In genomic region chr6:114494987-114495386, GRCm38 (mm10) we compare ENCODE assay signal across 8 mouse cellular contexts.
DNase-seq lines count a peak whose midpoint lies in the region.

No protein-coding gene starts in this region.

- peak; percentile 24 for DNase-seq in 3134 (ENCODE audit: extremely low read depth, insufficient read length, low spot score)
- DNase-seq in adrenal gland, adult (ENCODE audit: inconsistent age in 2 of 2, low spot score in 1 of 2) = peak; percentile 15 to 63
- DNase-seq in cerebellum, postnatal 14 days = peak; percentile 2 to 47
- peak; percentile 86 for DNase-seq in heart, adult 11 months
- peak; percentile 44 to 57 for DNase-seq in kidney, postnatal 4 days
- DNase-seq in liver = peak; percentile 33
- peak; percentile 31 for DNase-seq in right cerebral cortex, adult 18-20 months
- peak; percentile 31 for DNase-seq in urinary bladder, postnatal 14 days (ENCODE audit: low spot score)

Comparison
In these comparisons a context has a peak if more than half of its experiments do, and no peak if none do; other contexts are left out.
1. Peak in every context shown above with its lines: DNase-seq.
2. DNase-seq: peak in every context shown above with its lines; median percentile 86 in heart, adult 11 months; 50 in kidney, postnatal 4 days; 39 in adrenal gland, adult; 33 in liver; 31 in right cerebral cortex, adult 18-20 months; 31 in urinary bladder, postnatal 14 days; 24 in cerebellum, postnatal 14 days; 24 in 3134.